Mouse (Mus musculus): ENCODE measurements at regions not wholly inside any gene's neighbourhood (a gene's known extent, or its start where the extent isn't known, plus 50 kb on each side); places are given as distances from the start of the nearest gene placed in this dataset.
"Not testable (repeated sequence)": the region's sequence is repeated elsewhere in the genome, so short reads cannot be mapped to it uniquely, and the experiment has no call there.

DNA sequence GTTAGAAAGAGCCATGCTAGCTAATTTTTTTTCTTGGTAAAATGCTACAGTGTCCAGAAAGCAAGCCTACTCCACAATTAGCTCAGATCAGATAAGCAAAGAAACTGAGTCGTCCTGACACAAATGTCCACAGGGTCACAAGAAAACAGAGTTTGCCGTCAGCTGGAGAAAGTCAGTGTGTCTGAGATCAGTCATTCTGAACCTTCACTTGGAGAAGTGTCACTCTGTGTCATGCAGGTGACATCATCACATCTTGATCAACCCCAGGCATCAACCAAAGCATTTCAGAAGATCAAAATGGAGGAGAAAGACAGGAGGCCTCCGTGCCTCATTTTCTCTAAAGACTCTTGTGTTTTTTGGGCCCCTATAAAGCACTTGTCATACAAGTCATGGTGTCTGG lies 121.5 kb upstream of the Cdk6 start:
- no peak for DNase-seq
- no peak overlapping the region for H3K27ac ChIP-seq (ENCODE audit: insufficient read depth, low read depth, low read length)
- H3K36me3 ChIP-seq (ENCODE audit: control insufficient read depth, insufficient read depth, low read length) = no peaks in the 10 kb centered on the region
- H3K4me3 ChIP-seq (ENCODE audit: insufficient read depth, low read depth, low read length) = no peak overlapping the region
- TF ChIP-seq POLR2A (IDR thresholded peaks at IDR 0.05; ENCODE audit: low read depth, low read length) (no peak), CTCF (conservative IDR thresholded peaks at IDR 0.05; ENCODE audit: insufficient read depth, insufficient read length, low read depth, low read length) (no peak)
- H3K4me1 ChIP-seq (ENCODE audit: control insufficient read depth, insufficient read depth, low read length) = no peaks in the 10 kb centered on the region
- 79% methylated on average over 3 of the region's 3 CpGs for WGBS
- no peaks in the 10 kb centered on the region for H3K27me3 ChIP-seq (replicated peaks; ENCODE audit: control insufficient read depth, insufficient read depth, low read length)

DNA sequence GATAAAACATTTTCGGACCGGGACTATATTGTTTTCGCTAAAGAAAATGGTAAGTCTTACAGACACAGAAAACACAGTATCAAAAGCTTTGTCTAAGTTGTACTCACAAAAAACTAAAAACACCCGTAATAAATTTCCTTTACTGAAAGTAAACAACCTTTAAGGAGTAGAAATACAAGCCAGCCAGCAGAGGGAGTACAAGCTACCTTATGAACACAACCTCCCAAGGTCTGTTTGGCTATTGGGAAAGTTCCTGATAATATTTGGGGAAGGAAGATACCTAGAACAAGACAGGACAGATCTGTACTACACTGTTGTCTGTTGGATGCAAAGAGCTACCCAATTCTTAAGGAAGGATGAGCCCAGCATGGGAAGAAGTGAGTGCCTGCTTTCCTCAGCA lies 117.5 kb upstream of the Cdk6 start:
- H3K27me3 ChIP-seq (replicated peaks; ENCODE audit: control insufficient read depth, insufficient read depth, low read length); H3K4me3 ChIP-seq (ENCODE audit: insufficient read depth, low read depth, low read length); H3K27ac ChIP-seq (ENCODE audit: insufficient read depth, low read depth, low read length); H3K36me3 ChIP-seq (ENCODE audit: control insufficient read depth, insufficient read depth, low read length); H3K4me1 ChIP-seq (ENCODE audit: control insufficient read depth, insufficient read depth, low read length): not testable (repeated sequence)
- WGBS = 69% methylated on average over 4 of the region's 4 CpGs
- DNase-seq = peak; percentile 27

DNA sequence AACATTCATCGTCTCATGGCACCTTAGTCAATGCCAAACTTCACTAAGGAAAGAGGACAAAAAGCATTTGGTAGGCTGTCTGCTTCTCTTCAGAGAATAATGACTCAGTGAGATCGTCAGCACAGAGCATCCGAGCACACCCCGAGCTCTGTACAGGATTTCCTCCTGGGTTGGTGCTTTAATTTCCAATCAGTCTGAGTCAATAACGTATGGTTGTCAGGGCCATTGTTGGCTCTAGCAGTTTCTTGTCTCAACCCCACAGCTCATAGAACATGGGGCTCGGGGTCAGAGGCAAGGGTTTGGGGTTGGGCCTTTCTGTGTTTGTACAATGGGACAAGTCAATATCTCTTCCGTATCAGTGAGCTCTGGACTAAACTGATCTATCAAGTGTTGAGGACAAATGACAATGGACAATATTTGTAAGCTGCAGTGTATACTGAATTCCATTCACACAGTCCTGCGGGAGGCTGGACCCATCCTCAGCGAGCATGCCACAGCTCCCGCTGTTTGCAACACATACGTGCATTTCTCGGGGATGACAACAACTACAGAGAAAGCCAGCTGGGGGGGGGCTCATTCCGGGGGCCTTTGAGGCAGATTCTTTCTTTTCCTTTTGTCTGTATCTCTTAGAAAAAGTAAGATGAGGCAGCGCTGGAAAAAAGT lies 116.8 kb upstream of the Cdk6 start:
- not testable (repeated sequence) for H3K4me3 ChIP-seq (ENCODE audit: insufficient read depth, low read depth, low read length); H3K27me3 ChIP-seq (replicated peaks; ENCODE audit: control insufficient read depth, insufficient read depth, low read length); H3K36me3 ChIP-seq (ENCODE audit: control insufficient read depth, insufficient read depth, low read length); DNase-seq; H3K27ac ChIP-seq (ENCODE audit: insufficient read depth, low read depth, low read length); H3K4me1 ChIP-seq (ENCODE audit: control insufficient read depth, insufficient read depth, low read length)
- 88% methylated on average over 14 of the region's 14 CpGs for WGBS

DNA sequence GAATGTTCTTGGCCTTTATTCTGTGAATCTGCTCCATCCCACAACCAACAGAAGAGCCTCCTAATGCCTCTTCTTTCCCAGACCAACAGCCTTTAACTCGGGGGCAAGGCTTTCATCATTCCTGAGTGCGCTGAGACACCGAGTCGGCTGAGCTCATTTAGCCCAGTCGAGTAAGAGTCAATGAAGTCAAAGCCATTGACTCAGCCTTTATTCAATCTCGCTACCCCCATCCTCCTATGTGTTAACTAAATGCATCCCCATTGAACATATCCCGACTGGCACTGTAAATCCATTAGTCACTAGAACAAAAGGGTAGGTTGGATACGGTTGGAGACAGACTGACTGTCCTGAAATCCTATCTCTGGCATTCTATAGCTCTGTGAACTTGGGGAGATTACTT lies 115.9 kb upstream of the Cdk6 start:
- not testable (repeated sequence) for H3K4me3 ChIP-seq (ENCODE audit: insufficient read depth, low read depth, low read length); H3K4me1 ChIP-seq (ENCODE audit: control insufficient read depth, insufficient read depth, low read length); DNase-seq; H3K27me3 ChIP-seq (replicated peaks; ENCODE audit: control insufficient read depth, insufficient read depth, low read length); H3K27ac ChIP-seq (ENCODE audit: insufficient read depth, low read depth, low read length); H3K36me3 ChIP-seq (ENCODE audit: control insufficient read depth, insufficient read depth, low read length)
- 85% methylated on average over 8 of the region's 8 CpGs for WGBS

DNA sequence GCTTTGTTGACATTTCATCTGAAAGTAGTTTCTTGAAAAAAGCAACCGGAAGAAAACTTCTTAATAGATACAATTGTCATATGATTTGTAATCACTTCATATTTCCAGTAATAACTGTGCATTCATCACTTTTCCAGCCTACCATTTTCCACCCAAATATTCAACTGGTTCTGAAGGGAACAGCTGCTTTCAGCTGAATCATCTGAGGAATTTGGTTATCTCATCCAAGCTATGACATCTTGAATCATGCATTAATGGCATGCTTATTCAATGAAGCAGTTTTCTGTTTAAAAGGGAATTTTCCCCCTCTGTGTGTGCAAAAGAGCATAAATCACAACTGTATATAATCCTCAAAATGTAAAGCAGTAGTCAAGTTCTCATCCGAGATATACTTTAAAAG lies 97.2 kb upstream of the Cdk6 start:
- H3K4me1 ChIP-seq (ENCODE audit: control insufficient read depth, insufficient read depth, low read length); DNase-seq; H3K27me3 ChIP-seq (replicated peaks; ENCODE audit: control insufficient read depth, insufficient read depth, low read length); H3K36me3 ChIP-seq (ENCODE audit: control insufficient read depth, insufficient read depth, low read length); H3K27ac ChIP-seq (ENCODE audit: insufficient read depth, low read depth, low read length); H3K4me3 ChIP-seq (ENCODE audit: insufficient read depth, low read depth, low read length): not testable (repeated sequence)
- WGBS = 83% methylated on average over 2 of the region's 2 CpGs

DNA sequence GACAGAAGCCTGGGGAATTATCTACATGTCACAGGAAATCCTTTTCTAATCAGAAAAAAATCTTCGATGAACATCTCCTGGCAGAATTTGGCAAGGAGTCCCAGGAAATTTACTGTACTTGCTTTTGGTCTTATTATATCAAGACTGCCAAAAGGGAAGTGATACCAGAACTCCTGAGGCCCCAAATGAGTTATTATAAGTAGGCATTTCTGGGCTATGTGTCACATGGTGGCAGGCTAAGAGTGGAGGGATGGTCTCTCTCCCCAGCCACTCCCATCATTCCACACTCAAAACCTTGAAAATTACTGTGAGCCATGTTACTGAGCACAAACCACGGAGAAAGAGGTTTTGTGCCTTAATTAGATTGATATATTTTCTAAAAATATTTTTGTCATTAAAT lies 94.0 kb upstream of the Cdk6 start:
- H3K4me3 ChIP-seq (ENCODE audit: insufficient read depth, low read depth, low read length) = no peak overlapping the region
- TF ChIP-seq CTCF (conservative IDR thresholded peaks at IDR 0.05; ENCODE audit: insufficient read depth, insufficient read length, low read depth, low read length) (no peak), POLR2A (IDR thresholded peaks at IDR 0.05; ENCODE audit: low read depth, low read length) (no peak)
- WGBS = 56% methylated on average over 2 of the region's 2 CpGs
- no peaks in the 10 kb centered on the region; the same call in 1 of the 2 replicates for H3K27me3 ChIP-seq (replicated peaks; ENCODE audit: control insufficient read depth, insufficient read depth, low read length)
- H3K4me1 ChIP-seq (ENCODE audit: control insufficient read depth, insufficient read depth, low read length) = no peaks in the 10 kb centered on the region
- H3K36me3 ChIP-seq (ENCODE audit: control insufficient read depth, insufficient read depth, low read length) = no peaks in the 10 kb centered on the region
- no peak for DNase-seq
- H3K27ac ChIP-seq (ENCODE audit: insufficient read depth, low read depth, low read length) = no peak overlapping the region

DNA sequence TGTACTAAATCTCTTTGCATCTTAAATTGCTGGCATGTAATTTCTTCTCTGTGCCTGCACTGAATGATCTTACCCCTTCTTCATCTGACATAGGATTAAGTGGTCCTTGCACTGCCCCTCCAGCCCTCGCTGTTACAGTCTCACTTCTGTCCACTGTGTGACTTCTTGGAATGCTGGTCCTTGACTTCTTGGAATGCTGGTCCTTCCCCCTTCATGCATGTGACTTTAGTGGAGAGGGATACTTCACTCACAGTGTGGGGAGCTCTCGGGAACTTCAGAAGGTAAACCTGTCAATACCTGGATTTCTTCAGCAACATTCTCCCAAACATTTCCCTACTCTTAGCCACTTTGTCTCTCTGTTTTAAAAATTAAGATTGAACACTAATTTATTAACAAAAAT lies 91.0 kb upstream of the Cdk6 start:
- no peak for DNase-seq
- no peak overlapping the region for H3K27ac ChIP-seq (ENCODE audit: insufficient read depth, low read depth, low read length)
- TF ChIP-seq POLR2A (IDR thresholded peaks at IDR 0.05; ENCODE audit: low read depth, low read length) = no peak
- TF ChIP-seq CTCF (conservative IDR thresholded peaks at IDR 0.05; ENCODE audit: insufficient read depth, insufficient read length, low read depth, low read length) = no peak
- no peaks in the 10 kb centered on the region; the same call in 1 of the 2 replicates for H3K27me3 ChIP-seq (replicated peaks; ENCODE audit: control insufficient read depth, insufficient read depth, low read length)
- H3K36me3 ChIP-seq (ENCODE audit: control insufficient read depth, insufficient read depth, low read length) = no peaks in the 10 kb centered on the region
- H3K4me1 ChIP-seq (ENCODE audit: control insufficient read depth, insufficient read depth, low read length) = no peaks in the 10 kb centered on the region
- WGBS = 79% methylated on average over 2 of the region's 2 CpGs
- no peak overlapping the region for H3K4me3 ChIP-seq (ENCODE audit: insufficient read depth, low read depth, low read length)

DNA sequence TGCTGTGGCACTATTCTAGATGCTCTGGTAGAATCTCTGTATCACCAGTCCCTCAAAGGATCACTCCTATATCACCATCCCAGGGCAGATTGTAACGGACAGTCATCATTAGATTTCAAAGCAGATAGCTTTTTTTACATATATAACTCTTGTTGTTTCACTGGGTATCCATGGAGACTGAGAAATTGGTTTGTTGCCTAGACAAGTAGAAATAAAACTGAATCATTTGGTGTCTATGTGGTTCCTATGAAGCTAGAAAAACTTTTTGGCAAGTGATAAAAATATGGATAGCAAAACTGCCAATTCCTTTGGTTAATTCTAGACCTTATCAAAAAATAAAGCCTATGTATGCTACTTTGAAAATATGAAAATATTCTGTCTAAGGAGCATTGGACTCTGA lies 81.0 kb upstream of the Cdk6 start:
- WGBS = 60% methylated on average over 1 of the region's 1 CpGs
- Histone ChIP-seq H3K4me3 (ENCODE audit: insufficient read depth, low read depth, low read length) (no peak overlapping the region), H3K27me3 (replicated peaks; ENCODE audit: control insufficient read depth, insufficient read depth, low read length) (no peaks in the 10 kb centered on the region), H3K4me1 (ENCODE audit: control insufficient read depth, insufficient read depth, low read length) (no peaks in the 10 kb centered on the region), H3K36me3 (ENCODE audit: control insufficient read depth, insufficient read depth, low read length) (no peaks in the 10 kb centered on the region), H3K27ac (ENCODE audit: insufficient read depth, low read depth, low read length) (no peak overlapping the region)
- no peak for DNase-seq
- TF ChIP-seq POLR2A (IDR thresholded peaks at IDR 0.05; ENCODE audit: low read depth, low read length) (no peak), CTCF (conservative IDR thresholded peaks at IDR 0.05; ENCODE audit: insufficient read depth, insufficient read length, low read depth, low read length) (no peak)

DNA sequence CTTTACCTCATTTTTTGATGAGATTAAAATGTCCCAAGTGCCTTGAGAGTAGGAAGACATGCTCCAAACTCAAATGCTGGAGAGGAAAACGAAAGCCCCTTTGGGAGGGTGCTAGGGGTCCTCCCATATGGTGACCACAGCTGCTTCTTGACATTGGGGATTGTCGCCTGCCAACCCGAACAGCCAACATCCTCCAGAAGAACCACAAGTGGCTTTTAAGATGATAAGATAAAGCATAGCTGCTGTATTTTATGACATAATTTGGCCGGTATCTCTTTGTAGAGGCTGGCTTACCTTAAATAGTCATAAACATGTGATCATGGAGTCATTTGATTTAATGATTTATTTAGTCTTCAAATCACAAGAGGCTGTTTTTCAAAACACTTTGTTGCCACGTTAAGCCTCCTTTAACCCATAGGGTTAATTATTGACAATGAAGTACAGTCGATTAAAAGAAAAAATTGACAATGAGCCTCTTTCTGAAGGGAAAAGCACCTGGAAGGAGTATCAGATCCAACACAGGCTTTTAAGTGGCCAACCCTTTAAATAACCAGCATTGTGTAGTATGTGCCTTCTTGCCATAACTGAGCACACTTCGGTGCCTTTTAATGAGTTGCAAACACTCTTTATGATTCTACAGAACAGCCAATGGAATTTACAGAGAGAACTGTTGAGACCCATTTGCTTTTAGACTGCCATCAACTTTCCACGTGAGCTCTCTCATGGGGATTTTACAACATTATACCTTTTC lies 76.1 kb upstream of the Cdk6 start:
- DNase-seq; H3K4me3 ChIP-seq (ENCODE audit: insufficient read depth, low read depth, low read length); H3K27me3 ChIP-seq (replicated peaks; ENCODE audit: control insufficient read depth, insufficient read depth, low read length); H3K27ac ChIP-seq (ENCODE audit: insufficient read depth, low read depth, low read length); H3K36me3 ChIP-seq (ENCODE audit: control insufficient read depth, insufficient read depth, low read length); H3K4me1 ChIP-seq (ENCODE audit: control insufficient read depth, insufficient read depth, low read length): not testable (repeated sequence)
- WGBS = 54% methylated on average over 8 of the region's 8 CpGs

Data from kidney, adult 2 months (tissue).